Mouse (Mus musculus): ENCODE measurements around the gene Gm20431.
"Not testable (repeated sequence)": the region's sequence is repeated elsewhere in the genome, so short reads cannot be mapped to it uniquely, and the experiment has no call there.

DNA sequence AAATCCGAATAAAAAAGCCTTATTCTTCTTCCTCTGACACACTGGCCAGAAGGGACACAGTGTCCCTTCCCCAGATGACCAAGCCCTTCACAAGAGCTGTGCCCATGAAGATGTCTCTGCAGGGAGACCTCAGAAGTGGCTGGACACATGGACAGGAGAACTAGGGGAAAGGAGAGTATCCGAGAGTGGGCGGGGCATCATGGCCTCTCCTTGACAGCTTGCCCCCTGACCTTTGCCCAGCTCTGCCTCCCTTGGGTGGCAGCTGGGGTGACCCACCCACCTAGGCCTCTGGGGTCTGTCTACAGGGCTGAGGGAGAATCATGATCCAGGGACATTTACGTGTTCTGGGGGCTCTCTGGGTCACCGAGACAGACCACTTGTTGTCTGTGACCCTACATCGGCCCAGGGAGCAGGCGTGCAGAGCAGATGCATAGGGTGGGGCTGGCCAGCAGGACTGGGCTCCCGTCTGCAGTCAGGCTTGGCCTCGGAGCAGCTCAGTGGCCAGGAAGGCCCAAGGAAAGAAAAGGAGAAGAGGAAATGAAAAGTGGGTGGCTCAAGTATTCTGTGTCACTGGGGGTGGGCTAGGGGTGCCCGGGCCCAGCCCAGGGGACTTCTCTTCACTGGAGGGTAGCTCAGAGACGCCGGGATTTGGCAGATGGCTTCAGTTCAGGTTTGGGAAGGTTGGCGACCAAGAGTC is 17.8 kb downstream of the Gm20431 start:
- not testable (repeated sequence) for TF ChIP-seq CTCF (IDR thresholded peaks at IDR 0.05; ENCODE audit: control insufficient read depth, insufficient read depth, insufficient read length); USF1 (IDR thresholded peaks at IDR 0.05; ENCODE audit: low read depth); MYOG (IDR thresholded peaks at IDR 0.05; ENCODE audit: control insufficient read depth, extremely low read depth, insufficient read length)

All from C2C12 (cell line).